Mouse (Mus musculus) right cerebral cortex, postnatal 10 days (tissue): ENCODE measurements around the gene Dnajb3.

Source experiments
- DNase-seq, 2 experiments: peaks; one replicate each; pipeline ENCODE4 v3.0.0; 2021; ENCODE audit warnings: low spot score in 2 of 2

Dnajb3 gene

DNA sequence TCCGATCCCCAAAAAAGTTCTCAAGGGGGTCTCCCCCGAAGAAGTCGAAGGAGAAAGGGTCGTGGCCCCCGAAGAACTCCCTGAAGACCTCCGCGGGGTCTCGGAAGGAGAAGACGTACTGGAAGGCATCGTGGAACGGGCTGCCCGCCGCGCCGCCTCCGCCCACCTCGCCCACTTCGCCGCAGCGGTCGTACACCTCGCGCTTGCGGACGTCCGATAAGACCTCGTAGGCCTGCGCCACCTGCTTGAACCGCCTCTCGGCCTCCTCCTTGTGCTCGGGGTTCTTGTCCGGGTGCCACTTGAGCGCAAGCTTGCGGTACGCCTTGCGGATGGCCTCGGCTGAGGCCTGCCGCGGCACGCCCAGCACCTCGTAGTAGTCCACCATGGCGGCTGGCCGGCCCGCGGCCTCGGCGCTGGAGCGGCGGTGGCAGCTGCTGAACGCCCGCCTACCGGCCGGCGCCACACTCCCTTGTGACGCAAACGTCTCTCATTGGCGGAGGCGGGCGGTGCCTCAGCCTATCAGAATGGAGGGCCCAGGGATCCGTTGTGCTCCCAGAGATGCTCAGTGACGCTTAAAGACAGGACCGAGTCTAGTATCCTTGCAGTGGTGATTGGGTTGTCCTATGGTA is at the start of gene Dnajb3:
Gene Dnajb3 (minus strand): TSS at position 489 of the 629 bp plus-strand sequence.
- DNase-seq: peak; percentile 91 to 93

DNA sequence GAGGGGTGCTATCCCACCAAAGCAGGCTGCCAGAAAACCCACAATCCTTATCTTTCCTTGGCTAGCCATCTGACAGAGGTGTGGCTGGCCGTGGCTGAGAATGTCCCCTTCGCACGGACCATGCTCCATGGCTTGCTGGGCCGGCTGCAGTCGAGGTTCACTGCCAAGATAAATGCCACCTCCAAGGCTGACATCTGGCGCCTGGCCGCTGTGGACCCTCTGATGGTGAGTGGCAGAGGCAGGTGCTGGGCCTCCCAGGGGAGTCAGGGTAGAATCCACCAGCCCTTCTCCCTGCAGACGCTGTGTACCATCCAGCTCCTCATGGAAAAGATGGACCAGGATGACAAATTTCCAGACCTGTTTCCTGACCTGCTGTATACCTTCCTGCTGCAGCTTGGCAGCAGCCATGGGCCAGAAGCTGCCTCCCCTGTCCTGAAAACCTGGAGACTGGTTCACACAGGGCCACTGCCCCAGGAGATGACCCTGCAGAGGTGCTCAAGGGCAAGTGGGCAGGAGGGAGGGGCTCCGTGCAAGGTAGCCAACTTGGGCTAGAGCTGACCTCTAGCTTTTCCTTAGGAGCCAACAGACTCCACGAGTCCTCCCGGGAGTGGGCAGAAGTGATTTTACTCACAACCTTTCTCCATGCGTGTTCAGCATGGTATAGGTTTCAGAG is 49.3 kb upstream of the Dnajb3 start:
- DNase-seq: no peak

DNA sequence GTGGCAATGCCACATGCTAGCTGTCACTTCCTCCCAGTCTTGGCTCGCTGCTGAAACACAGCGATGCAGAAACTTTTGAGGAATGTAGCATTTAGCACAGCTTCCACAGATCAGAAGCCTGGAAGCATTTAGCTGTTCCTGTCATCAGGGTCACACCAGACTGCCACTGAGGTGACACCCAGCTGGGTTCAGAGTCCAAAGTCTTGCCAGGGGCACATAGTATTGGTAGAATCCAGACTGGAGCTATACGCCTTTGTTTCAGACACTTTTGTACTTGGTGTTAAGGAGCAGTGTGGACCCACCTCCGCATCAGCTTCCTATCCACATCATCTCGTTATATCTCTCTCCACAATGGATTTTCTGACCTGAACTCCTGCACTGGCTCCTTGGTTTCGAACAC is 48.0 kb upstream of the Dnajb3 start:
- DNase-seq: no peak

GRCm38 (mm10) chr1:88253106-88253505 is 47.5 kb upstream of the Dnajb3 start:
- no peak for DNase-seq

DNA sequence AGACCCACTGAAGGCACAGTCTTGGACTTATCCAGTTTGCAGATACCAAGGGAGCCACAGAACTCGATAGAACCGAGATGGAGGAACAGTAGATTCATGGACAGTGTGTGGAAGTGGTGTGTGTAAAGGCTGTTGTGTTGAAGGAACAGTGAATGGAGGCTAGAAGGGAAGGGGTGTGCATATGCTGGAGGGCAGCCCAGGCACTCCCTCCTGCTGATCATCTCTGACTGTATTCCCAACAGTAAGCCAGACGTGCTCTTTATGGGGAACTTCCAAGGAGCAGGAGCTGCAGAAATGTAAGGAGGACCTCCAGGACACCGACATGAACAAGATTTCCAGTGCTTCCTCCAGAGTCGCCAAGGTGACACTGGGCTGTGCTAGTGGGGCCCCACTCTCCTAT is 44.4 kb upstream of the Dnajb3 start:
- no peak for DNase-seq

DNA sequence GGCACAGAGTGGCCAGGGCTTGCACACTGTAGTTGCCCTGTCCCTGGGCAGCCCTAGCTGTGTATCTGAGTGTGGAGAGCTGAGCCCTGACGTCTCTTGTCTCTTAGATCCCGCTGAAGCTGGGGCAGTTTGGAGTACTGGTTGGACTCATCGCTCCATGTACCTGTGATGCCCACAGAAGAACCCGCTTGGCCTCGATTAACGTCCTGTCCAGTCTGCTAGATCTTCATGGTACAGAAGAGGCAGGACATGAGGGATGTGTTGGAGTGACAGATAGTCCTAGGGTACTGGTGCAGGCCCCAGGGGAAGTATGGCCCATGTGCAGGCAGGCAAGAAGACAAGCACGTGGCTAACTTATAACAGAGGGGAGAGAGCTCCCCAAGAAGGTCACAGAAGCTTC is 44.0 kb upstream of the Dnajb3 start:
- DNase-seq: no peak

DNA sequence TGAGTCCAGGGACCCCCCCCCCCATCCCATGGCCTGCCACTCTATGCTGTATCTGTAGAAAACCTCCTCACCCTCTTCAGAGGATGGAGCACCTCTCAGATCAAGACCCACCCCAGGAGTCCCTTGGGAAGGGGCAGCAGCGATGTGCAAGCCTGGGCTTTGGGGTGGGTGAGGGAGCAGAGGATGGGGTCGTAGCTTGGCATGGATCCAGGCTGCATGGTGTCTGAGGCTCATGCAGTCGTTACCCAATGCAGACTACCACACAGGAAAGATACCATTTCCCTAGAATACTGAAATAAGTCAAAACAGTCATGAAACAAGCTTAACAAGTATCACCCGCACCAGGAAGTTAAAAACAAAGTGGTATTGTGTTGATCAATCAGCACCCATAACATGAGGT is 43.1 kb upstream of the Dnajb3 start:
- no peak for DNase-seq

DNA sequence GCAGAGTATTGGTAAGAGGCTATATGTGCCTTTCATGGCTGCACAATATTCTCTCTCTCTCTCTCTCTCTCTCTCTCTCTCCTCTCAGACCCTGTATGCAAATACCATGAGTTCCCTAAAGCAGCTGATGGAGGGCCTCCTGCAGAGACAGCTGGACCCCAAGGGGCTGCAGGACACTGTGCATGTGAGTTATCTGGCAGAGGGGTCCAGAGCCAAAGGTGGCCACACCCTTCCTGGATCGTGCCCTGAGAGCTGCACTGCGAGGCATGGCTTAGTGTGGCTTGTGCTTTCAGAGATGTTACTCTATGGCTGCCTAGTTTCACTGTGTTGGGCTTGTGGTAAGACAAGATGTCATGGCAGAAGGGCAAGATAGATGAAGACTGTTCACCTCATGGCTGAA is 42.1 kb upstream of the Dnajb3 start:
- DNase-seq: no peak

DNA sequence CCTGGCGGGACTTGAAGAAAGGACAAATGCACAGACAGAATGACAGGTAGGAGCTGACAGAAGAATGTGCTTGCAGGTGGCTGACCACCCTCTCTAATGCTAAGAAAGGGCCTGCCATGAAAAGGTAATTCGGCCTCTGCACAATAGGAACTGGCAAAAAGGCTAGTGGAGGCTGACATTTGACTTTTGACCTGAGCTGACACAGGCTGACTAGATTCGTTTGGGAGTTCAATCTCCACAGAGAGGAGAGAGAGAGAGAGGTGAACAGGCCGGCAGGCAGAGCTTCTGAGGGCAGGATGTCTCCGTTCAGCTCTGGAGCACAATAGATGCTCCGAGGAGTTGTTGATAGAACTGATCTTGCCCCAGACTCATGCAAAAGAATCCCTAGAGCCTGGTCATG is 40.8 kb upstream of the Dnajb3 start:
- DNase-seq: no peak

DNA sequence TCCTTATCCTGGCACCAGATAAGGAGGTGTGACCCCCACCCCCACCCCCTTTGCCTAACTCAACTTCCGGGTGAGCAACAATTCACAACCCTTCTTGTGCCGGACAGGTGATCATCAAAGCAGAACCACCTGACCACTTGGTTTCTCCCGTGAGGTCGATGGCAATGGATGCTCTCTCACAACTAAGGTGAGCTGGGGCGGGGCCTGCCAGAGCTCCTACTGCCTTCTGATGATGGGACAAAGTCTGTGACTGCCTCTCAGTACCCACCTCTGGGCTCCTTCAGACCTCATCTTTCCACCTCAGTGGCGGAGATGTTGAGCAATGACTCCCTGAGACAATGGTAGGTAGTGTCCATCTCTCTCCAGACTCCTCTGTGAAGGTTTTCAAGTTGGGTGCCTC is 40.3 kb upstream of the Dnajb3 start:
- DNase-seq: no peak

DNA sequence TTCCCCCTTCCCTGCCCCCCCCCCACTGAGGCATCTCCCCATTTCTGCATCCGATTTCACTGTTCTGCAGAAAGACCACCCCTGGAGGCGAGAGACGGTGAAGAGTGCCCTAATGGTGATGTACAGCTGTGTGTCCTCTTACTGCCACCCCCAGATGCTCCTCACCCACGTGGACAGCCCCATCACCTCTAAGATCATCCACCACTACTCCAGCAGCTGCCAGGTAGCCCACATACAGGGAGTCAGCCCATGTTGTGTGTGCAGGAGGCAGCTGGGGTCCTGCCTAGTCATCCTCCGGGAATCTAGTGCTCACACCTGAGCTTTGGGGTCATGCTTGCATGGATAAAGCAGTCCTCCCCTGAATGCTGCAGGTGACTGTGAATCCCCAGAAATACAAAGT is 38.3 kb upstream of the Dnajb3 start:
- DNase-seq: no peak

GRCm38 (mm10) chr1:88240579-88240978 is 35.0 kb upstream of the Dnajb3 start:
- DNase-seq: no peak

DNA sequence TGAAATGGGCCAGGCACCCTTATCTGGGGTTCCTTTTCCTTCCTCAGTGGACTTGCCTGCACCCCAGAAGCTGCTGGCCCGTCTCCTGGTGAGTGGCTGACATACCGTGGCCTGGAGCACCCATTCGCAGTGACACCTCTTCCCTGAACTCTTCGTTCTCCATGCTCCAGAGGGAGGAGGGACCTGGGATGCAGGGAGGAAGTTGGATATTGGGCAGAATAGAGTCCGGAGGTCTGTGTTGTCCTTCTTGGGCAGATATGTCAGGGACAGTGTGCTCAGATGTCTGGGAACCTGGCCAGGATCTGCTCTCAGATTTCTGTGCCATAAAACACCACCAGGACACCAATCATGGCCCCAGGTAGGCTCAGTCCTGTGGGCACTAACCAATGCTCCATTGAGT is 34.5 kb upstream of the Dnajb3 start:
- no peak for DNase-seq

- no peak for DNase-seq
Measured at GRCm38 (mm10) chr1:88238771-88239170, 33.2 kb upstream of the Dnajb3 start.

GRCm38 (mm10) chr1:88237311-88237710 is 31.7 kb upstream of the Dnajb3 start:
- DNase-seq: no peak

- no peak for DNase-seq
Measured at GRCm38 (mm10) chr1:88235894-88236415, 30.4 kb upstream of the Dnajb3 start.

DNA sequence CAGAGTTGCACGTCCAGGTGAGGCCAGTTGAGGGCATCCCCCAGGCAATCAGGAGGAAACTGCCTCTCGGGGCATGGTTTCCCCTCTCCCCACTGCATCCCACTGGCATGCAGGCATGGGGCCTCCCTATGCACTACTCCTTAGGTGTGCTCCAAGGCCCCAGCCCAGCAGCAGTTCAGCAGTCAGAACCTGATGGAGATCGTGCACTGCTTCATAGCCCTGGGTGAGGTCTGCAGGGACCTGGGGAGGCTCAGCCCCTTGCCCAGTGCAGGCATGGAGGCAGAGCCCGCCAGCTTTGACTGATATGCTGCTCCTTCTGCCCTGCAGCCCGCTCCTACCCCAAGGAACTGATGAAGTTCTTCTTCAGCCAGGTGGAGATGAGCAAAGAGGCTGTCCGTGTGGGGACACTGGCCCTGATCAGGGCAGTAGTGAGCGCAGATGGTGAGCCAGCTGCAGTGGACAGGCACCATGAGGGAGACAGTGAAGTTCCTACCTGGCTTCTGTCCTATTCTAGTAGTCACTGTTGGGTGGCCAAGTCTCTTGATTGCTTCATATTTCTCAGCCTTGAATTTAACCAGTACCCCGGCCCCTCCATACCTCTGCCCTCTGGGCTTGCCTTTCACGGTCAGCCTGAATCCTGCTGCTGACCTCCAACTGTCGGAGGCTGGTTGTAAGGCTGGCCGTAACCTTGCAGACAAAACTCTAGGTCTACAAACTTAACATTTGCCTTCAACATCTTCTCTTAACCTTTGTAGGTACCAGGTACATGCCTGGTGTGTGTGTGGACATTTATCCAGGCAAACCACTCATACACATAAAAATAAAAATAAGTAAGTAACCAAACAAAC is 29.7 kb upstream of the Dnajb3 start:
- no peak for DNase-seq

DNA sequence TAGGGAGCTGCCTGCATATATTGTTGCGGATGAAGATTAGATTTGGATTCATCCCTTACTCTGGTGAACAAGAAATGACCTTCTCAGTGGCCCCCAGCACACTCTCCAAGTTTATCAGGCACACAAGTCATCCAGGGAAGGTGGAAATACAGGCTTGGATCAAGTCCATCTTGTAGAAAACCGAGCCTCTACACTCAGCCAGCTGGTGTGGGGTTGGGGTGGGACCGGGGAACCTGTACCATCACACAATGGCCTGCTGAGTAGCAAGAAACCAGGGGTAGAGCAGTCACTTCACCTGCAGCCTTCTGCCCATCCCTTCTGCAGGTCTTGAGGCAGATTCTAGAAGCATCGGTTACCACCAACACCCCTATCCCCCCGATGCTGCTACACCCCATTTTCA is 29.1 kb upstream of the Dnajb3 start:
- no peak for DNase-seq

- DNase-seq: no peak
Measured at GRCm38 (mm10) chr1:88234248-88234610, 28.6 kb upstream of the Dnajb3 start.

- DNase-seq: no peak
Measured at GRCm38 (mm10) chr1:88233421-88234247, 28.1 kb upstream of the Dnajb3 start.

GRCm38 (mm10) chr1:88232664-88233380 is 27.2 kb upstream of the Dnajb3 start:
- peak in 1 of 2 experiments; percentile 6 for DNase-seq
